Mouse (Mus musculus) lung, embryonic 14.5 days (tissue): ENCODE data around the gene Ccr1. TPM values are rescaled to one million over a fixed set of nuclear protein-coding genes. Genes with fewer than 3 reads are reported as not detected.
A peak's percentile ranks its signal among the peaks of the same experiment; 100 is the strongest.

Experiments
- ATAC-seq: fragments of 200-750 bp; cut with Nextera tagmentation; 2 replicates; pipeline ENCODE4 v1.8.0; 2017; ENCODE audit warnings: mild to moderate bottlenecking, moderate TSS enrichment, moderate library complexity; ENCODE audit not compliant: insufficient read depth
- DNase-seq: peaks from one replicate; pipeline ENCODE4 v3.0.0-alpha.2; 2015
- H3K27ac ChIP-seq: fragments of 300-500 bp; sonication (generic); 2 replicates; pipeline ENCODE4 v1.5.1; 2014; ENCODE audit warnings: low read depth, mild to moderate bottlenecking, moderate library complexity
- H3K27me3 ChIP-seq: fragments of 300-500 bp; sonication (generic); 2 replicates; pipeline ENCODE4 v1.6.1; 2014; ENCODE audit warnings: low read length, control low read depth; ENCODE audit not compliant: insufficient read depth
- H3K36me3 ChIP-seq: fragments of 300-500 bp; sonication (generic); 2 replicates; pipeline ENCODE4 v1.6.1; 2014; ENCODE audit warnings: control low read depth; ENCODE audit not compliant: insufficient read depth
- H3K4me1 ChIP-seq: fragments of 300-500 bp; sonication (generic); 2 replicates; pipeline ENCODE4 v1.6.1; 2014; ENCODE audit warnings: antibody characterized with exemption, control low read depth; ENCODE audit not compliant: insufficient read depth
- H3K4me2 ChIP-seq: fragments of 300-500 bp; sonication (generic); 2 replicates; pipeline ENCODE4 v1.6.1; 2014; ENCODE audit warnings: mild to moderate bottlenecking
- H3K4me3 ChIP-seq: fragments of 300-500 bp; sonication (generic); 2 replicates; pipeline ENCODE4 v1.5.1; 2014; ENCODE audit warnings: low read depth, low read length
- H3K9ac ChIP-seq: fragments of 300-500 bp; sonication (generic); 2 replicates; pipeline ENCODE4 v1.6.1; 2014
- H3K9me3 ChIP-seq: fragments of 300-500 bp; sonication (generic); 2 replicates; pipeline ENCODE4 v1.6.1; 2016; ENCODE audit warnings: low read depth, low read length, control low read depth
- CTCF ChIP-seq: IDR thresholded peaks from 2 replicates; pipeline ENCODE4 v1.5.1; 2016; ENCODE audit warnings: antibody characterized with exemption, low read depth
- WGBS: fragments of 180-500 bp; shearing (Covaris S2); extraction: QIAGEN DNeasy Blood & Tissue Kit; methylation state at CpG from one replicate; pipeline ENCODE4 v1.1.7; 2014; 5-methylcytosine and 5-hydroxymethylcytosine counted together
- polyA plus RNA-seq: library from polyadenylated mRNA; unstranded; fragments of >200 nt; fragmentation: Nextera tagmentation; extraction: Ambion mirVana; gene quantifications from 2 replicates; pipeline ENCODE4 v1.2.1, GENCODE M21; 2014

The Ccr1 gene
- polyA plus RNA-seq, 1 experiment from 2014 or later = 4.0 TPM

- Histone ChIP-seq H3K4me3 (no peak overlapping the region), H3K4me1 (no peaks in the 10 kb centered on the region), H3K9me3 (no peaks in the 10 kb centered on the region), H3K36me3 (no peaks in the 10 kb centered on the region), H3K27ac (no peak overlapping the region), H3K9ac (no peak overlapping the region), H3K27me3 (no peaks in the 10 kb centered on the region), H3K4me2 (no peak overlapping the region)
- ATAC-seq (no peak; the same call in 1 of the 2 replicates), DNase-seq (no peak)
- WGBS = 48% methylated on average over 6 of the region's 6 CpGs
- no peak for TF ChIP-seq CTCF
Observed at GRCm38 (mm10) chr9:123931761-123932700, 36.5 kb downstream of the Ccr1 start.

GRCm38 (mm10) chr9:123930926-123931325 lies 37.6 kb downstream of the Ccr1 start:
- ATAC-seq (no peak), DNase-seq (no peak)
- Histone ChIP-seq H3K9me3 (no peaks in the 10 kb centered on the region; the same call in 1 of the 2 replicates), H3K4me3 (no peak overlapping the region), H3K4me2 (no peak overlapping the region), H3K27ac (no peak overlapping the region), H3K27me3 (no peaks in the 10 kb centered on the region), H3K36me3 (no peaks in the 10 kb centered on the region), H3K4me1 (no peaks in the 10 kb centered on the region), H3K9ac (no peak overlapping the region)
- 78% methylated on average over 3 of the region's 3 CpGs for WGBS
- no peak for TF ChIP-seq CTCF

DNA sequence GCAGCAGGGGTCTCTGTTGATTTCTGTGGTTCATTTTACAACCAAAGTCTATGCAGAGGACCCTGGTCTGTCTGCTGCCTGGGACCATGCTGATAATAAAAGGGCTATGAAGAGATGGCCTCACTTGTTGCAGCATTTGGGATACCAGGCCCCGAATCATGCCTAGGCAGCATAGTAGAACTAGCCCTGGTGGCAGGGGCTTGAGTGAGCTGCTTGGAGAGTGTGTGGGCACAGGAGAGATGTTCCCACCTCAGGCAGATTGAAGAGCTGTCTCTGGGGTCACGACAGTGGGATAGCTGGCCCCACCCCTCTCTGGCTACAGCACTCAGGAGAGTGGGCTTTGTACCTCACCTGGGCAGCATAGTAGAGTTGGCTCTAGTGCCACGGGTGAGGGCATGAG lies 38.0 kb downstream of the Ccr1 start:
- no peak for TF ChIP-seq CTCF
- no peak overlapping the region for H3K4me2 ChIP-seq
- 78% methylated on average over 3 of the region's 3 CpGs for WGBS
- H3K9me3 ChIP-seq = no peaks in the 10 kb centered on the region; the same call in 1 of the 2 replicates
- no peaks in the 10 kb centered on the region for H3K36me3 ChIP-seq
- no peak overlapping the region for H3K9ac ChIP-seq
- H3K4me1 ChIP-seq = no peaks in the 10 kb centered on the region
- no peak overlapping the region for H3K27ac ChIP-seq
- DNase-seq = no peak
- ATAC-seq = no peak
- no peaks in the 10 kb centered on the region for H3K27me3 ChIP-seq
- no peak overlapping the region for H3K4me3 ChIP-seq

GRCm38 (mm10) chr9:123929936-123930335 lies 38.6 kb downstream of the Ccr1 start:
- no peak overlapping the region for H3K4me2 ChIP-seq
- 47% methylated on average over 4 of the region's 4 CpGs for WGBS
- H3K36me3 ChIP-seq = no peaks in the 10 kb centered on the region
- no peak overlapping the region for H3K4me3 ChIP-seq
- no peak for ATAC-seq
- no peak overlapping the region for H3K27ac ChIP-seq
- H3K9ac ChIP-seq = no peak overlapping the region
- H3K9me3 ChIP-seq = no peaks in the 10 kb centered on the region; the same call in 1 of the 2 replicates
- no peak for DNase-seq
- TF ChIP-seq CTCF = no peak
- no peaks in the 10 kb centered on the region for H3K4me1 ChIP-seq
- no peaks in the 10 kb centered on the region for H3K27me3 ChIP-seq

GRCm38 (mm10) chr9:123928759-123929246 lies 39.7 kb downstream of the Ccr1 start:
- Histone ChIP-seq H3K36me3 (no peaks in the 10 kb centered on the region), H3K27me3 (no peaks in the 10 kb centered on the region), H3K4me3 (no peak overlapping the region), H3K9me3 (no peaks in the 10 kb centered on the region; the same call in 1 of the 2 replicates), H3K4me1 (no peaks in the 10 kb centered on the region), H3K9ac (no peak overlapping the region), H3K4me2 (no peak overlapping the region), H3K27ac (0 out of 2 replicates have a peak overlapping the region, but pooled peaks have one; percentile 13)
- ATAC-seq (no peak), DNase-seq (peak; percentile 52)
- WGBS = 22% methylated on average over 8 of the region's 8 CpGs
- TF ChIP-seq CTCF = peak; percentile 40

DNA sequence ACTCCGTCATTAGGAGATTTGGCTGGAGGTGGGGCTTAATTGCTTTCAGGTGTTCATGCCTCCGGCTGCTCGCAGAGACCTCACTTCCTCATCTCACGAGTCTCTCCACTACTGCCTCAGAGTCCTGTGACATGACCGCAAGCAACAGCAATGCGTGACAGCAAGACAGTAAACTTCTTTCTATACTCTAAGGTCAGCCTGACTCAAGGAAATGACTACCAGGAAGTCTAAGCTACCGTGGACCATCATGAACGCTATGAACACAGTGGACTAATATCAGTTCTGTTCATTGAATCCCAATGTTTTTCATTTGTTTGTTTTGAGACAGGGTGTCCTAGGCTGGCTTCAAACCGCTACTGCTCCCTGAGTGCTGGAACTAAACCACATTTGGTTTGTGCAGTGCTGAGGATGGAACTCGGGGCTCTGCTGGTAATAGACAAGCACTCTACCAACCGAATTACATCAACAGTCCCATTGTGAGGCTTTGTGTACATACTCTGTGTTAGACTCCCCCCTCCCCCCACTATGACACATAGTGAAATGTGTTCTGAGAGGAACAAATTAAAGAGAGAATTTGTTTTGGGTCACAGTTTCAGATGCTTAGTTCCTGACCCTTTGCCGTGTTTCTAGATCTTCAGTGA lies 40.3 kb downstream of the Ccr1 start:
- no peak overlapping the region for H3K4me2 ChIP-seq
- 64% methylated on average over 12 of the region's 12 CpGs for WGBS
- no peak overlapping the region for H3K4me3 ChIP-seq
- H3K27me3 ChIP-seq = no peaks in the 10 kb centered on the region
- TF ChIP-seq CTCF = no peak
- H3K9me3 ChIP-seq = no peaks in the 10 kb centered on the region; the same call in 1 of the 2 replicates
- DNase-seq (no peak), ATAC-seq (no peak)
- H3K9ac ChIP-seq = no peak overlapping the region
- H3K36me3 ChIP-seq = no peaks in the 10 kb centered on the region
- no peak overlapping the region for H3K27ac ChIP-seq
- no peaks in the 10 kb centered on the region for H3K4me1 ChIP-seq
